Mouse (Mus musculus) right cerebral cortex, adult 18-20 months (tissue): Measurements from ENCODE around the gene Kat6b.

Experiments
- DNase-seq: peaks from one replicate; pipeline ENCODE4 v3.0.0; 2022; ENCODE audit warnings: mixed read lengths

Kat6b gene

GRCm38 (mm10) chr14:21714486-21714885 lies 233.3 kb downstream of the Kat6b start, which contains the start of gene Dupd1:
Dupd1 (minus strand) TSS chr14:21714576.
- DNase-seq, result no peak

GRCm38 (mm10) chr14:21719646-21720383 lies 238.6 kb downstream of the Kat6b start:
- no peak for DNase-seq

GRCm38 (mm10) chr14:21720430-21721205 lies 239.4 kb downstream of the Kat6b start:
- no peak for DNase-seq
